Mouse (Mus musculus): ENCODE results near the gene Gm10024. TPM values are rescaled to one million over a fixed set of nuclear protein-coding genes. Genes with fewer than 3 reads are reported as not detected.
"Not testable (repeated sequence)": the region's sequence is repeated elsewhere in the genome, so short reads cannot be mapped to it uniquely, and the experiment has no call there.

The Gm10024 gene
- 0.27 TPM in 1 of 2 replicates, not detected in the other for polyA plus RNA-seq (2015; fragmentation: Nextera tagmentation; extraction: Ambion mirVana)

DNA sequence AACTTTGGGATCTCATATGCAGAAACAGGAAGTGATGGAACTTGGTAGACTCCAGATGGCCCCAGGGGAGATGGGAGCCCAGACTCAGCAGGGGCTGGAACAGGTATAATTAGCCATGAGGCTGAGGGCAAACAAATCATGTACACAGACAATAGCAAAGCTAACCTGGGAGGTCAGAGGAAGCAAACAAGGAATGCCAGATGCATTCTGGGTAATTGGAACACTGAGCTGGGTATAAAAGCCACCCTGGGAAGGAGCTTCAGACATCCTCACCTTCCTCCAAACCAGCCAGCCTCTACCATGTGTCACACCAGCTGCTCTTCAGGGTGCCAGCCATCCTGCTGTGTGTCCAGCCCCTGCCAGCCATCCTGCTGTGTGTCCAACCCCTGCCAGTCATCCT, at the start of gene Gm10024:
Gene Gm10024 (plus strand): TSS at position 301 of the 400 bp plus-strand sequence.
- H3K4me1 ChIP-seq (ENCODE audit: control insufficient read depth, insufficient read depth, low read length); ATAC-seq (ENCODE audit: insufficient read depth, low FRiP score); H3K9ac ChIP-seq (ENCODE audit: low read length); H3K9me3 ChIP-seq (replicated peaks; ENCODE audit: control insufficient read depth, low read length); H3K27me3 ChIP-seq (ENCODE audit: control insufficient read depth, insufficient read depth, low read length); H3K4me3 ChIP-seq (replicated peaks; ENCODE audit: low read length); H3K27ac ChIP-seq (ENCODE audit: low read length); H3K36me3 ChIP-seq (ENCODE audit: control insufficient read depth, insufficient read depth, low read length); H3K4me2 ChIP-seq (ENCODE audit: low read depth, low read length): not testable (repeated sequence)

DNA sequence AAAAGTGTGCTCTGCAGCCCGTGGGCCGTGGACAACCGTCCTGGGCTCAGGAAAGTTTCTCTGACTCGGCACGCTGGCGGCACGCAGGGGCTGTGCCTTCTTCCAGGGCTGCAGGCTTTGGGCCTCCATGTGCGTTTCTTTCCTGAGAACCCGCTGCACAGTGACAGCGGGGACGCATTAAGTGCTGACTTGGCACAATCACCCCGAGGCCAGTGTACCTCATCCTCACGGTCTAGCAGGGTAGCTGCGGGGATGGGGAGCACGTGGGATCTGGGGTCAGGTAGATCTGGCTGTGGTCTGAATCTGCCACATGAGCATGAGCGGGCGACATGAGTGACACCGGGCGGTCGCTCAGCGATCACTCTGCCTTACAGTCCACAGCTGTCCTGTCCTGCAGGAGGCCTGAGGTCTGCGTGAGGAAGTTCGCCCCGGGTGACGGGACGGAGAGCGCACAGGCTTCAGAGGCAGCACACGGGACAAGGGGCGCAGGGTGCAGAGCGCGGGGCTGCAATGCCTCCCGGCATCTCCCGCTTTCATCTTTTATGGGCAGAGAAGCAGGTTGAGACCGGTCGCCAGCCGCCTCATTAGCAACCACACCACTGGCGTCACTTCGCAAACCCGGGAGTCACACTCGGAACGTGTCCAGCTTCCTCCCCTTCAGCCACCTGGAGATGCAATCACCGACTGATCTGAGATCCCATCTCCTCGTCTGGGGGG, 47.1 kb upstream of the Gm10024 start:
- no peak overlapping the region for H3K4me3 ChIP-seq (replicated peaks; ENCODE audit: low read length)
- no peaks in the 10 kb centered on the region for H3K4me1 ChIP-seq (ENCODE audit: control insufficient read depth, insufficient read depth, low read length)
- H3K9ac ChIP-seq (ENCODE audit: low read length), result no peak overlapping the region
- no peaks in the 10 kb centered on the region for H3K27me3 ChIP-seq (ENCODE audit: control insufficient read depth, insufficient read depth, low read length)
- H3K4me2 ChIP-seq (ENCODE audit: low read depth, low read length), result 0 out of 2 replicates have a peak overlapping the region, but pooled peaks have one; percentile 15
- no peaks in the 10 kb centered on the region for H3K36me3 ChIP-seq (ENCODE audit: control insufficient read depth, insufficient read depth, low read length)
- no peak for ATAC-seq (ENCODE audit: insufficient read depth, low FRiP score)
- H3K9me3 ChIP-seq (replicated peaks; ENCODE audit: control insufficient read depth, low read length), result no peaks in the 10 kb centered on the region
- WGBS, result 40% methylated on average over 43 of the region's 43 CpGs
- no peak overlapping the region for H3K27ac ChIP-seq (ENCODE audit: low read length)

DNA sequence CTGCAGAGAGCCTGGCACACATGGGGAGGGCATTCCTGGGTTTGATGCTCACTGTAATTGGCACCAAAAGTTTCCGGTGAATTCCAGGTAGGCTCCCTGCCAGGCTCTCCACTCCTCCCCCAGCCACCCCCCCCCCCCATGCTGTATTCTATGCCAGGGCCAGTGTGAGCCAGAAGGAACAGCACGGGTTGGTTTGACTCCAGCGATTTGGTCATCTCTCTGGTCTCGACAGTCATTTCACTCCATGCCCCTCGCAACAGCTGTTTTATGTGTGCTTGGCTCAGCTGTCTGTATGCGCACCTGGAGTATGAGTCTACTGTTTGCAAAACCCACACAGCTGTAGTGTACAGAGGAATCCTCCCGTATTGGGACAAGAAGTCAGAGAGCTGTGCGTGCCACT, 44.9 kb upstream of the Gm10024 start:
- no peaks in the 10 kb centered on the region for H3K27me3 ChIP-seq (ENCODE audit: control insufficient read depth, insufficient read depth, low read length)
- H3K9ac ChIP-seq (ENCODE audit: low read length), result no peak overlapping the region
- no peaks in the 10 kb centered on the region for H3K9me3 ChIP-seq (replicated peaks; ENCODE audit: control insufficient read depth, low read length)
- H3K4me1 ChIP-seq (ENCODE audit: control insufficient read depth, insufficient read depth, low read length), result no peaks in the 10 kb centered on the region
- H3K27ac ChIP-seq (ENCODE audit: low read length), result no peak overlapping the region
- H3K4me2 ChIP-seq (ENCODE audit: low read depth, low read length), result no peak overlapping the region
- WGBS, result 59% methylated on average over 8 of the region's 8 CpGs
- H3K36me3 ChIP-seq (ENCODE audit: control insufficient read depth, insufficient read depth, low read length), result no peaks in the 10 kb centered on the region
- H3K4me3 ChIP-seq (replicated peaks; ENCODE audit: low read length), result no peak overlapping the region
- peak; percentile 27; the same call in 1 of the 2 replicates for ATAC-seq (ENCODE audit: insufficient read depth, low FRiP score)

DNA sequence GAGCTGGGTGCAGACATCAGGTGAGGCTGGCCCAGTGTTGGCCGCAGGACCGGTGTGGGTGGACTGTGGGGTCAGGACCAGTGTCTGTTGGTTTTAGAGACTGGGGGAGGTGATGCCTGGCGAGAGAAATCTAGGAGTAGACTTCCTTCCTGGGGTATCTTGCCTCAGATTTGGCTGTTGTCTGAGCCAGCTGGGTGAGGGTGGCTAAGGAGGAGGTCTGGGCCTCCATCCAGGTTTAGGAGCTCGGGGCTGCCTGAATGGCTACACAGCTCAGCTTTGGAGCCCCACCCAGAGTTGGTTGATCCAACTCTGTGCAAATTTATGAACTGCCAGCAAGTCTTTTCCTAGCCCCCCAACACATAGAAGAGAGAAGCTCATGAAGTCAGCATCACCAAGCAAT, 43.9 kb upstream of the Gm10024 start:
- no peaks in the 10 kb centered on the region for H3K36me3 ChIP-seq (ENCODE audit: control insufficient read depth, insufficient read depth, low read length)
- H3K9ac ChIP-seq (ENCODE audit: low read length), result no peak overlapping the region
- no peaks in the 10 kb centered on the region for H3K27me3 ChIP-seq (ENCODE audit: control insufficient read depth, insufficient read depth, low read length)
- WGBS, result 70% methylated on average over 4 of the region's 4 CpGs
- no peaks in the 10 kb centered on the region for H3K9me3 ChIP-seq (replicated peaks; ENCODE audit: control insufficient read depth, low read length)
- H3K27ac ChIP-seq (ENCODE audit: low read length), result no peak overlapping the region
- no peak for ATAC-seq (ENCODE audit: insufficient read depth, low FRiP score)
- H3K4me1 ChIP-seq (ENCODE audit: control insufficient read depth, insufficient read depth, low read length), result no peaks in the 10 kb centered on the region
- H3K4me2 ChIP-seq (ENCODE audit: low read depth, low read length), result no peak overlapping the region
- H3K4me3 ChIP-seq (replicated peaks; ENCODE audit: low read length), result no peak overlapping the region

DNA sequence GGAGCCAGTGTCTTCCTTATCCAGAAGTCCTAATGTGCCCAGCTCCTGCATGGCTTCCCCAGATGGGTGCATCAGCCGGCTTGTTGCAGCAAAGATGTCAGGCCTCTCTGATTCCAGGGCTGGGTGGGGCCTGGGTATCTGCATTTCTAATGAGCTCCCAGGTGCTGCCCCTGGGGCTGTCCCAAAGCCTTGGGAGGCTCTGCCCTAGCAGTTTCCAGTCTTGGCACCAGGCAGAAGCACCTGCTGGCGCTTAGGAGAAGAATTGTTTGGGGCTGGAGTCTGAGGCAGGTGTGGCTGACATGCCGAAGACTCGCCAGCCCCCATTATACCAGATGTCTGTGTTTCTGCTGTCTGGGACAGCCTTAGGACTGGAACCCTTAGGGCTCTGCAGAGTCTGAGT, 40.5 kb upstream of the Gm10024 start:
- ATAC-seq (ENCODE audit: insufficient read depth, low FRiP score), result no peak
- Histone ChIP-seq H3K9me3 (replicated peaks; ENCODE audit: control insufficient read depth, low read length) (no peaks in the 10 kb centered on the region), H3K4me3 (replicated peaks; ENCODE audit: low read length) (no peak overlapping the region), H3K27me3 (ENCODE audit: control insufficient read depth, insufficient read depth, low read length) (no peaks in the 10 kb centered on the region), H3K36me3 (ENCODE audit: control insufficient read depth, insufficient read depth, low read length) (no peaks in the 10 kb centered on the region), H3K27ac (ENCODE audit: low read length) (no peak overlapping the region), H3K4me1 (ENCODE audit: control insufficient read depth, insufficient read depth, low read length) (no peaks in the 10 kb centered on the region), H3K9ac (ENCODE audit: low read length) (no peak overlapping the region), H3K4me2 (ENCODE audit: low read depth, low read length) (no peak overlapping the region)
- WGBS, result 71% methylated on average over 4 of the region's 4 CpGs

DNA sequence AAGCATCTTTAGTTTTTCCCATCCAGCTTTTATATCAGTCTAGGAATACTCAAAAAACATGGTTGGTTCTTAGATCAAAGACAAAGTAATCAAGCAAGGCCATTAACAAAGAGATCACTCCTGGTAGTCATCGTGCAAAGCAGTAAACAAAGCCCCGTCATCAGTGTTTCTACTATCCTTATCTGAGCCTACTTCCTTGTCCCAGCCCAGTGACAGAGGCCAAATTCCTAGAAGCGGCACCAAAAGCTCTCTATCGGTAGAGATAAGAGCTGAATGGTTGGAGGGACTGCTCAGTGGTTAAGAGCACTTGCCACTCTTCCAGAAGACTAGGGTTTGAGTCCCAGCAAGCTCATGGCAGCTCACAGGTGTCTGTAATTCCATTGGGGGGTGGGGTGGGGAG, 39.7 kb upstream of the Gm10024 start:
- no peak for ATAC-seq (ENCODE audit: insufficient read depth, low FRiP score)
- no peaks in the 10 kb centered on the region for H3K9me3 ChIP-seq (replicated peaks; ENCODE audit: control insufficient read depth, low read length)
- H3K4me3 ChIP-seq (replicated peaks; ENCODE audit: low read length), result no peak overlapping the region
- H3K27me3 ChIP-seq (ENCODE audit: control insufficient read depth, insufficient read depth, low read length), result peaks cover 7% of the 10 kb centered on the region; the same call in 1 of the 2 replicates
- WGBS, result 28% methylated on average over 4 of the region's 4 CpGs
- H3K36me3 ChIP-seq (ENCODE audit: control insufficient read depth, insufficient read depth, low read length), result no peaks in the 10 kb centered on the region
- no peaks in the 10 kb centered on the region for H3K4me1 ChIP-seq (ENCODE audit: control insufficient read depth, insufficient read depth, low read length)
- no peak overlapping the region for H3K27ac ChIP-seq (ENCODE audit: low read length)
- no peak overlapping the region for H3K9ac ChIP-seq (ENCODE audit: low read length)
- no peak overlapping the region for H3K4me2 ChIP-seq (ENCODE audit: low read depth, low read length)

DNA sequence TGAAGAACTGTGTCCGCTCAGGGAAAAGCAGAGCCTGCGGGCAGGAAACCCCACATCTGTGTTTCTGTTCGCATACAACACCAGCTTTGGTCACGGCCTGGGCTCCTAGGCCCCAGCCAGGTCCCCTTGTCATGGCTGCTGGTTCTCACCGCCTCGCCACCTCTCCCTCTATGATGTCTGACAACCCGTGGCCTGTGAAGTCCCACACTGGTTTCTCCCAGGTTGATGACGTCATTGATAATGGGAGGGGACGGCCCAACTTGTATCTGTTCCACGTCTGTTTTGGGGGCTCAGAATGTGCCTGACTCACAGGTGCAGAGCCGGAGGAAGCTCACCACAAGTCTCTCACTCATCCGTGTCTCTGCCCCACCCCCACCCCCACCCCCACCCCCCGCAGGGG, 37.5 kb upstream of the Gm10024 start:
- Histone ChIP-seq H3K4me1 (ENCODE audit: control insufficient read depth, insufficient read depth, low read length) (0 out of 2 replicates have a peak, but pooled peaks cover 9% of the 10 kb centered on the region), H3K27ac (ENCODE audit: low read length) (no peak overlapping the region), H3K27me3 (ENCODE audit: control insufficient read depth, insufficient read depth, low read length) (peaks cover 28% of the 10 kb centered on the region), H3K36me3 (ENCODE audit: control insufficient read depth, insufficient read depth, low read length) (no peaks in the 10 kb centered on the region), H3K9ac (ENCODE audit: low read length) (no peak overlapping the region), H3K4me3 (replicated peaks; ENCODE audit: low read length) (no peak overlapping the region), H3K4me2 (ENCODE audit: low read depth, low read length) (no peak overlapping the region), H3K9me3 (replicated peaks; ENCODE audit: control insufficient read depth, low read length) (no peaks in the 10 kb centered on the region)
- no peak for ATAC-seq (ENCODE audit: insufficient read depth, low FRiP score)
- 61% methylated on average over 13 of the region's 13 CpGs for WGBS

DNA sequence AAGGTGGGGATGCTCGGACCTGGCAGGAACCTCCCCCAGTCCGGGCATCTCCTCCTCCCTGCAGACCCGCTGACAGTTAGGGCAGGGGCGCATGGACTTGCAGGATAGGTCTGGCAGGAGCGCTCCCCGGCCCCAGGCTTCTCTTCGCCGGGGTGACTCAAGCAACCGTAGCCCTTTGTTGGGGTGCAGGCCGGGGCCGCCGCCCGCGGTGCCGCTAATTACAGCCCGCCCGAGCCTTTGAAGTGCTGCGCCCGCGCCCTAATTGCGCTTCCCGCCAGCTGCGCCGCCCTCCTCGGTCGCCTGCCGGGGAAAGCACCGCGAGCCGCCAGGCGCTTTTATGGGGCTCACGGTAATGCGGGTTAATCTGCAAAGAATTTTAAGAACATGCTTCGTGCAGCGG, 33.7 kb upstream of the Gm10024 start:
- Histone ChIP-seq H3K27me3 (ENCODE audit: control insufficient read depth, insufficient read depth, low read length) (peaks cover 32% of the 10 kb centered on the region), H3K27ac (ENCODE audit: low read length) (no peak overlapping the region), H3K4me3 (replicated peaks; ENCODE audit: low read length) (peak overlapping the region; percentile 37), H3K4me1 (ENCODE audit: control insufficient read depth, insufficient read depth, low read length) (0 out of 2 replicates have a peak, but pooled peaks cover 9% of the 10 kb centered on the region), H3K4me2 (ENCODE audit: low read depth, low read length) (peak overlapping the region; percentile 55), H3K9ac (ENCODE audit: low read length) (peak overlapping the region; percentile 42; the same call in 1 of the 2 replicates), H3K36me3 (ENCODE audit: control insufficient read depth, insufficient read depth, low read length) (no peaks in the 10 kb centered on the region), H3K9me3 (replicated peaks; ENCODE audit: control insufficient read depth, low read length) (no peaks in the 10 kb centered on the region)
- under 1% methylated on average over 35 of the region's 35 CpGs for WGBS
- ATAC-seq (ENCODE audit: insufficient read depth, low FRiP score), result no peak

DNA sequence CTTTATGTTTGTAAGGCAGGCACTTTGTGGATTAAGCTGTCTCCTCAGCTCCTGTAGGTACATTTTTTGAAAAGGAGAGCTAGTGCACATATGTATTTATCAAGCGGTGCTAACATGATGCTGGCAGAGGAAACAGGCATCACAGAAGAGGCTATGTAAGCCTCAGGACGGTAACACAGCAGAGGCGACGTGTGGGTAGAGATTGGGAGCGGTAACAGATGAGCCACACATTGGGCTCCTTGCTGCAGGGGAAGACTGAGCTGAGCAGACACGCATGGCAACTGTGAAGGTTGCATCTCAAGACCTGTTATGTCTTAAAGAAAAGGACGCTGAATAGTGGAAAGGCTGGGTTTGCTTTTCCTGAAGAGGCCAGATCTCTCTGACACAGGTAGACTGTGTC, 28.3 kb upstream of the Gm10024 start:
- Histone ChIP-seq H3K4me1 (ENCODE audit: control insufficient read depth, insufficient read depth, low read length) (peaks cover 4% of the 10 kb centered on the region; the same call in 1 of the 2 replicates), H3K27me3 (ENCODE audit: control insufficient read depth, insufficient read depth, low read length) (peaks cover 10% of the 10 kb centered on the region), H3K27ac (ENCODE audit: low read length) (no peak overlapping the region), H3K9me3 (replicated peaks; ENCODE audit: control insufficient read depth, low read length) (no peaks in the 10 kb centered on the region), H3K9ac (ENCODE audit: low read length) (no peak overlapping the region), H3K4me3 (replicated peaks; ENCODE audit: low read length) (no peak overlapping the region), H3K36me3 (ENCODE audit: control insufficient read depth, insufficient read depth, low read length) (no peaks in the 10 kb centered on the region), H3K4me2 (ENCODE audit: low read depth, low read length) (no peak overlapping the region)
- 74% methylated on average over 7 of the region's 7 CpGs for WGBS
- ATAC-seq (ENCODE audit: insufficient read depth, low FRiP score), result no peak

Measured in stomach, embryonic 16.5 days (tissue).